Mouse (Mus musculus) heart, embryonic 16.5 days (tissue): ENCODE measurements around the gene Krtap3-1. TPM values are rescaled to one million over a fixed set of nuclear protein-coding genes. Genes with fewer than 3 reads are reported as not detected.

Experiments used
- ATAC-seq: fragments of 200-750 bp; cut with Nextera tagmentation; replicated peaks from 2 replicates; pipeline ENCODE4 v1.8.0; 2017; ENCODE audit warnings: moderate number of reproducible peaks; ENCODE audit not compliant: insufficient read depth, low FRiP score; ENCODE audit errors: extremely low read depth
- H3K27ac ChIP-seq: fragments of 300-500 bp; sonication (generic); 2 replicates; pipeline ENCODE4 v1.5.1; 2014; ENCODE audit warnings: mild to moderate bottlenecking, low read length, control low read depth, moderate library complexity
- H3K27me3 ChIP-seq: fragments of 300-500 bp; sonication (generic); 2 replicates; pipeline ENCODE4 v1.6.1; 2014; ENCODE audit warnings: low read length, mixed read lengths; ENCODE audit not compliant: control insufficient read depth, insufficient read depth
- H3K36me3 ChIP-seq: fragments of 300-500 bp; sonication (generic); 2 replicates; pipeline ENCODE4 v1.6.1; 2014; ENCODE audit not compliant: control insufficient read depth, insufficient read depth
- H3K4me1 ChIP-seq: fragments of 300-500 bp; sonication (generic); 2 replicates; pipeline ENCODE4 v1.6.1; 2014; ENCODE audit warnings: low read length, mixed read lengths; ENCODE audit not compliant: control insufficient read depth, insufficient read depth
- H3K4me2 ChIP-seq: fragments of 300-500 bp; sonication (generic); 2 replicates; pipeline ENCODE4 v1.6.1; 2014; ENCODE audit warnings: low read depth, mild to moderate bottlenecking, control low read depth, low read length
- H3K4me3 ChIP-seq: fragments of 300-500 bp; sonication (generic); 2 replicates; pipeline ENCODE4 v1.5.1; 2014; ENCODE audit warnings: mild to moderate bottlenecking, control low read depth, low read length
- H3K9ac ChIP-seq: fragments of 300-500 bp; sonication (generic); 2 replicates; pipeline ENCODE4 v1.6.1; 2014; ENCODE audit warnings: low read length, control low read depth
- H3K9me3 ChIP-seq: fragments of 300-500 bp; sonication (generic); replicated peaks from 2 replicates; pipeline ENCODE4 v1.6.1; 2016; ENCODE audit warnings: low read length; ENCODE audit not compliant: control insufficient read depth
- WGBS: fragments of 180-500 bp; shearing (Covaris S2); extraction: QIAGEN DNeasy Blood & Tissue Kit; methylation state at CpG from one replicate; pipeline ENCODE4 v1.1.7; 2014; 5-methylcytosine and 5-hydroxymethylcytosine counted together
- polyA plus RNA-seq: library from polyadenylated mRNA; unstranded; fragments of >200 nt; fragmentation: Nextera tagmentation; extraction: Ambion mirVana; gene quantifications from 2 replicates; pipeline ENCODE4 v1.2.1, GENCODE M21; 2015

Krtap3-1 gene
- polyA plus RNA-seq, 1 experiment from 2014 or later = not detected

DNA sequence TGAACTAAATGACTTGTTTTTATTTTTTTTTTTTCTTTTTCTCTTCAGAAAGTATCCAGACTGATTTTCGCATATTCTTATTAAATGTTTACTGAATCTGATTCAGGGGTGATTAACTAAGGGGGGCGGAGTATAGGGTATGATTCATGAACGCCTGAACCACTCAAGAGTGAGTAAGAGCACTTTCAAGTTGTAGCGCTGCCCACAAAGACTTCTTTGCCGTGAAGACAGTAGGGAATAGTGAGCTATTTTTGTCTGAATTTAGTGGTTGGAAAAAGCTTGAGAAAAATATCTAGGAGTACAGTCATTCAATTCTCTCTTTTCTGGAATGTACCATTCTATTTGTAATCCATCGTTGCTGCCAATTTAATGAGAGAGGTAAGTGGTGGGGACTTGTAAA is 15.1 kb upstream of the Krtap3-1 start:
- H3K4me1 ChIP-seq = no peaks in the 10 kb centered on the region
- 69% methylated on average over 6 of the region's 6 CpGs for WGBS
- no peak overlapping the region for H3K9ac ChIP-seq
- ATAC-seq = no peak
- H3K36me3 ChIP-seq = no peaks in the 10 kb centered on the region
- H3K4me2 ChIP-seq = no peak overlapping the region
- no peak overlapping the region for H3K27ac ChIP-seq
- no peaks in the 10 kb centered on the region for H3K27me3 ChIP-seq
- H3K4me3 ChIP-seq = no peak overlapping the region
- no peaks in the 10 kb centered on the region for H3K9me3 ChIP-seq

DNA sequence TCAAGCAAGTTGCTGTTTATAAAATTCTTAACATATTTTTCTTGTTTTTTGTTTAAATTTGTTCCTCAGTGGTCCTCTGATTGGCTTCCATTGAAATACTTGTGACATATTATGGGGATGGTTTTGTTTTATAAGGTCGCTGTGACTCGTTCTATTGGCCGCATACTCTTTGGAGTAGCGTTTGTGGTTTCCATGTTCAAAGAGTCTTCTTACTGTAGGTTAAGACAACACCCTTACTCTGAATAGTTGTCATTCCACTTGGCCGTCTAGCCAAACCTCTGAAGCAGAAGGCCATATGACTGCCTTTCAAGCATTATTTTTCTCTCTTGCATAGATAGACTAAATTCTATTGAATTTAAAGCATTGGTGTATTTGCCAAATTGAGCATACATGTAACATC is 14.6 kb upstream of the Krtap3-1 start:
- WGBS = 85% methylated on average over 5 of the region's 5 CpGs
- no peak overlapping the region for H3K4me3 ChIP-seq
- H3K9me3 ChIP-seq = no peaks in the 10 kb centered on the region
- no peaks in the 10 kb centered on the region for H3K4me1 ChIP-seq
- no peak overlapping the region for H3K4me2 ChIP-seq
- no peak overlapping the region for H3K9ac ChIP-seq
- no peak overlapping the region for H3K27ac ChIP-seq
- no peaks in the 10 kb centered on the region for H3K27me3 ChIP-seq
- no peaks in the 10 kb centered on the region for H3K36me3 ChIP-seq
- ATAC-seq = no peak

DNA sequence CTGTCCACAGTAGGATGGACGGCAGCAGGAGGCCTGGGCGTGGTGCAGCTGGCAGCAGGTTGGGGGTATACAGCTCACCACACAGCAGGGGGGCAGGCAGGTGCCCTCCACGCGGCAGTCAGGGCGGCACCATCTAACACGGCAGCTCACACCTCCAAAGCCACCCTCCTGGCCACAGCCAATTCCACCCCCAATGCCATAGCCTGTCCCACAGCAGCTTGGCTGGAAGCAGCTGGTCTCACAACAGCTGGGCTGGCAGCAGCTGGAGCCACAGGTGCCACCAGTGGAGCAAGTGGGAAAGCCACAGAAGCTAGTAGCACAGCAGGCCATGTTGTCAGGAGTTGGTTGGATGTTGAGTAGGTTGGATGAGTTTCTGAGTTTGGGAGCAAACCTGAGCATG is 14.2 kb upstream of the Krtap3-1 start, which contains the start of gene Krtap1-5:
Gene Krtap1-5 (minus strand): TSS at position 381 of the 400 bp plus-strand sequence.
- Histone ChIP-seq H3K9ac (no peak within 1 kb of the TSS), H3K36me3 (no peaks in the 10 kb centered on the region), H3K4me3 (no peak within 1 kb of the TSS), H3K27ac (no peak within 1 kb of the TSS), H3K4me1 (no peaks in the 10 kb centered on the region), H3K4me2 (no peak within 1 kb of the TSS), H3K27me3 (no peaks in the 10 kb centered on the region), H3K9me3 (no peaks in the 10 kb centered on the region)
- no peak for ATAC-seq
- WGBS = 77% methylated on average over 6 of the region's 6 CpGs

DNA sequence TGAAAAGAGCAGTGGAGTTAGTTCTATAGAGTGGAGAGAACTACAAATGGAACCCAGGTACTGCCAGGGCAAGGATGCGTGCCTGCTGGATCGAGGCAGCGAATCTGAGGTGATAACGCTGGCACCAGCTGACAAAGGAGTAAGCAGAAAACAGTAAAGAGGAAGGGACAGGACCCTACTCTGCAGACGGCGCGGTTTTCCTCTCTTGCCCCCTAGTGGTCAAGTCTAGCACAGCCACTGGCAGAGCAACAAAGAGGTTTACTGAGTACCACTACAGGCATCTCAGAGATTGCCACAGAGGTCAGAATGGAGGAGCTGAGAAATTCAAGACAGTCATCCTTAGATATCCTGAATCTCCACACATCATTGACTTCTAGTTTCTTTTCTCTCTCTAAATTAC is 7.7 kb upstream of the Krtap3-1 start:
- Histone ChIP-seq H3K4me3 (no peak overlapping the region), H3K36me3 (no peaks in the 10 kb centered on the region), H3K9ac (no peak overlapping the region), H3K27ac (no peak overlapping the region), H3K27me3 (no peaks in the 10 kb centered on the region), H3K4me1 (no peaks in the 10 kb centered on the region), H3K4me2 (peak overlapping the region; percentile 44), H3K9me3 (no peaks in the 10 kb centered on the region)
- WGBS = 3% methylated on average over 7 of the region's 7 CpGs
- ATAC-seq = no peak

DNA sequence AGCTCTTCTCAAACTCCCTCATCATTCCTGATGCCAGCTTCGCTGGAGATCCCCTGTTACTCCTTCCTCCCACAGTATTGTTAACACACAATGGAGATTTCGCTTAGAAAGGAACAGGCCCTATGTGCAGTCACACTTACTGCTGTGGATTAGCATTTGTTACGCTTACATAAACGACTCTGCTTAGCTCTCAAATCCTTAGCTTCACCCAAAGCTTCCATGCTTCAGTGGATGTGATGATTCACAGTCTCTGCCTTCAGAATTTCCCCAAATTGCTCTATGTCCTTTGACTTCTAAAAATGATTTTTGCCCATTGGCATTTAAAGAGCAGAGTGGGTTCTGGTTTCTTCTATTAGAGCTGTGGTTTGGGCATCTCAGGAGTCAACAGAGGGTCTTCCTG is 6.7 kb upstream of the Krtap3-1 start:
- Histone ChIP-seq H3K9me3 (no peaks in the 10 kb centered on the region), H3K9ac (no peak overlapping the region), H3K4me3 (no peak overlapping the region), H3K36me3 (no peaks in the 10 kb centered on the region), H3K4me1 (no peaks in the 10 kb centered on the region), H3K27me3 (no peaks in the 10 kb centered on the region), H3K4me2 (no peak overlapping the region), H3K27ac (no peak overlapping the region)
- ATAC-seq = no peak
- WGBS = 59% methylated on average over 4 of the region's 4 CpGs

DNA sequence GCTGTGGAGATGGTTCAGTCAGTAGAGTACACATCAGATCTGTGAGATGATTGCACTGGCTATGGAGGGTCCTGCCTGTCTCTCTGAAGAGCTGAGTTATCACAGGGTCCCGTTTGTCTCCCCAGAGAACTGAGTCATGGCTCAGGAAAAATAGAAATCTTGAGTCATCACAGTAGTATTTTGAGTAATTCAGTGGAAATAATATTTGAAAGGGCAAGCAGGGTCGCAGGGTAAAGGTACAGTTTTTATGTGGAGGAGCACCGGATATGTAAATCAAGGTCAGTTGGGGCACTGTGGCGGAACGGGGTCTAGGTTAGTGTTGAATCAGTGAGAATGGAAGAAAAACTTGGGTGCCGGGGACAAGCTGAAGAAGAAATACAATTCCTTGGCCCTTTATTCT is 3.9 kb downstream of the Krtap3-1 start:
- ATAC-seq = no peak
- Histone ChIP-seq H3K4me1 (no peaks in the 10 kb centered on the region; the same call in 1 of the 2 replicates), H3K9ac (no peak overlapping the region), H3K27ac (no peak overlapping the region), H3K4me3 (no peak overlapping the region), H3K9me3 (no peaks in the 10 kb centered on the region), H3K36me3 (no peaks in the 10 kb centered on the region), H3K4me2 (no peak overlapping the region), H3K27me3 (no peaks in the 10 kb centered on the region)
- WGBS = 77% methylated on average over 6 of the region's 6 CpGs

DNA sequence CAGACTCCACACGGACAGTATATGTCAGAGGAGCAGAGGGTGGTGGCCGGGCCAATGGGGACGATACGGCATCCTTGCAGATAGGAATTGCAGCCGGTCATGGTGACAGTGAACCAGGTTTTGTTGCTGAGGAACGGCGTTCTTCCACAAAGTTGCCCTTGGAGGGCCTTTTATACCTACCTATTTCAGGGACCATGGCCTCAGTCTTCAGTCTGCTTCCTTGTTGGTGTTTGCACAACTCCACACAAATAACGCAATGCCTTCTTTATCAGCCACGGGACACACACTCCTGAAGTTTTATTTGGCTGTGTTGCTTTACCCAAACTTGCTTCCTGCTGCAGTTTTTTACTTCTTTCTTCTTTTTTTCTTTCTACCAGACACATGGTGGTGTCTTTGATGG is 7.1 kb downstream of the Krtap3-1 start, which contains the start of gene Gm11939:
Gene Gm11939 (minus strand): TSS at position 101 of the 400 bp plus-strand sequence.
- H3K9ac ChIP-seq = no peak within 1 kb of the TSS
- no peaks in the 10 kb centered on the region for H3K36me3 ChIP-seq
- ATAC-seq = no peak
- 84% methylated on average over 9 of the region's 9 CpGs for WGBS
- H3K4me2 ChIP-seq = no peak within 1 kb of the TSS
- H3K9me3 ChIP-seq = no peaks in the 10 kb centered on the region
- no peaks in the 10 kb centered on the region; the same call in 1 of the 2 replicates for H3K4me1 ChIP-seq
- H3K4me3 ChIP-seq = no peak within 1 kb of the TSS
- H3K27me3 ChIP-seq = no peaks in the 10 kb centered on the region
- no peak within 1 kb of the TSS for H3K27ac ChIP-seq

DNA sequence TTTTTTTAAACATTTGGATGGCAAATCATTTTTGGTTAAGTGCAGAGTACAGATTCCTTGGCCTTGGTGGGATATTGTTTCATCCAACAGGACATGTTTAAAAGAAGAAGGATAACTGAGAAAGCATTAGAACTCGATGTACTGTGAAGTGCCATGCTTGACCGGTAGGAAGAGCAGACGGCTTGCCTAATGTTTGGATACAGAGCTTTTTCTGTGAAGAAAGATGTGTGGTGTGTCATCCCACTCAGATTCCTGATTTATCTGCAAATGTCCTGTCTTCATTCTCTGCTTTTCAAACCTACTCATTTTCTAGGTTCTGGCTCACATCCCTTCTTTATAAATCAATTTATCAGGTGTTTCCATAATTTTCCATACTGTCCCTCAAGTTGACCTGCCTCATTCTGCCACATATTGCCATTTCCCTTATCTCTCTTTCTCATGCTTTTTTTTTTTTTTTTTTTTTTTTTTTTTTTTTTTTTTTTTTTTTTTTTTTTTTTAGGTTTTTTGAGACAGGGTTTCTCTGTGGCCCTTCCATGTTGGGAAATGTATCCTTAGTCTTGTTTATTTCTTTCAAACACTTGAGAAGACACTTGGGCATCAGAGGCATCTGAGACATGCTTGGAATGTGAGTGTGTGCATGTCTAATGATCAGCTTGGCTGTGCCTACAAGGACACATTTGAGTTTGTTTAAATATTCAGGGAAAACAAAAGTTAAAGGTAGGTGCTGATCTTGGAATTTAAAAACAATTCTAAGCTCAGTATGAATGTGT is 8.3 kb downstream of the Krtap3-1 start:
- Histone ChIP-seq H3K9me3 (no peaks in the 10 kb centered on the region), H3K36me3 (no peaks in the 10 kb centered on the region), H3K27me3 (no peaks in the 10 kb centered on the region), H3K4me1 (no peaks in the 10 kb centered on the region; the same call in 1 of the 2 replicates), H3K9ac (no peak overlapping the region), H3K4me3 (no peak overlapping the region), H3K27ac (no peak overlapping the region), H3K4me2 (no peak overlapping the region)
- 66% methylated on average over 3 of the region's 3 CpGs for WGBS
- no peak for ATAC-seq

DNA sequence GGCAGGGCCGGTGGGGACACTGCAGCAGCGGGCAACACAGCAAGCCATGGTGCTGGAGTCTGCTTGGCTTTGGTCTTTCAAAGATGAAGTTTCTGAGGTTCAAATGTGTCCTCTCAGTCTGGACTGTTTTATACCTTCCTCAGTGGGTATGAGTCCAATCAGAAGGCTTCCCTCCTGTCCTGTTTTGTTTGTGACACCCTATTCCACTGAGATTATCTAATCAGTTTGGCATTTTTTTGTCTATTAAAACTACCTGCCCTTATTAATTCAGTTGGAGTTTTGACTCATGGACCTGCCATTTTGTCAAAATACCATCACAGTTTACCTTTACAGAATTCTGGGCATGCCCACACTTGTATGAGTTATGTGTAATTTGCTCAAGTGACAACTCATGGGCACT is 9.7 kb downstream of the Krtap3-1 start, which contains the start of gene Krtap3-2:
Gene Krtap3-2 (minus strand): TSS at position 101 of the 400 bp plus-strand sequence.
- Histone ChIP-seq H3K4me1 (no peaks in the 10 kb centered on the region; the same call in 1 of the 2 replicates), H3K27ac (no peak within 1 kb of the TSS), H3K9me3 (no peaks in the 10 kb centered on the region), H3K4me3 (no peak within 1 kb of the TSS), H3K27me3 (no peaks in the 10 kb centered on the region), H3K36me3 (no peaks in the 10 kb centered on the region), H3K9ac (no peak within 1 kb of the TSS), H3K4me2 (no peak within 1 kb of the TSS)
- no peak for ATAC-seq
- 64% methylated on average over 2 of the region's 2 CpGs for WGBS
